Mouse (Mus musculus): Measurements from ENCODE around the gene Kantr. TPM values are rescaled to one million over a fixed set of nuclear protein-coding genes. Genes with fewer than 3 reads are reported as not detected.
"Not testable (repeated sequence)": the region's sequence is repeated elsewhere in the genome, so short reads cannot be mapped to it uniquely, and the experiment has no call there.

The Kantr gene
- polyA plus RNA-seq, 1 experiment from 2014 or later, result 17.8 TPM

GRCm38 (mm10) chrX:152342358-152342901 lies 15.1 kb upstream of the Kantr start, which contains the start of gene Tspyl2:
TSS of gene Tspyl2 (minus strand) at chrX:152342425.
- WGBS, result 7% methylated on average over 24 of the region's 27 CpGs
- H3K4me3 ChIP-seq (ENCODE audit: low read depth, low read length), result peak within 1 kb of the TSS; percentile 59

GRCm38 (mm10) chrX:152341496-152341895 lies 14.2 kb upstream of the Kantr start:
- peak overlapping the region; percentile 59 for H3K4me3 ChIP-seq (ENCODE audit: low read depth, low read length)
- H3K27ac ChIP-seq (ENCODE audit: low read depth, low read length), result 0 out of 2 replicates have a peak overlapping the region, but pooled peaks have one; percentile 20
- H3K4me2 ChIP-seq (ENCODE audit: low read depth), result peak overlapping the region; percentile 51
- 30% methylated on average over 11 of the region's 11 CpGs for WGBS
- ATAC-seq (ENCODE audit: insufficient read depth, low FRiP score, low TSS enrichment) (no peak), DNase-seq (ENCODE audit: low spot score) (peak; percentile 31)
- H3K4me1 ChIP-seq (ENCODE audit: control insufficient read depth, insufficient read depth, low read length), result no peaks in the 10 kb centered on the region; the same call in 1 of the 2 replicates
- H3K36me3 ChIP-seq (ENCODE audit: control insufficient read depth, insufficient read depth, low read length), result no peaks in the 10 kb centered on the region
- peaks cover 40% of the 10 kb centered on the region for H3K27me3 ChIP-seq (ENCODE audit: control insufficient read depth, insufficient read depth, low read length)
- peak overlapping the region; percentile 71 for H3K9ac ChIP-seq (ENCODE audit: low read length)
- no peaks in the 10 kb centered on the region for H3K9me3 ChIP-seq (ENCODE audit: control insufficient read depth, low read length)

More at GRCm38 (mm10) chrX:152342358-152342901, 15.1 kb upstream of the Kantr start, which contains the start of gene Tspyl2:
- peak within 1 kb of the TSS; percentile 51 for H3K4me2 ChIP-seq (ENCODE audit: low read depth)
- peaks cover 47% of the 10 kb centered on the region for H3K27me3 ChIP-seq (ENCODE audit: control insufficient read depth, insufficient read depth, low read length)
- H3K27ac ChIP-seq (ENCODE audit: low read depth, low read length), result peak within 1 kb of the TSS; percentile 70
- H3K4me1 ChIP-seq (ENCODE audit: control insufficient read depth, insufficient read depth, low read length), result no peaks in the 10 kb centered on the region; the same call in 1 of the 2 replicates
- H3K9ac ChIP-seq (ENCODE audit: low read length), result peak within 1 kb of the TSS; percentile 71
- DNase-seq (ENCODE audit: low spot score) (peak; percentile 92), ATAC-seq (ENCODE audit: insufficient read depth, low FRiP score, low TSS enrichment) (peak; percentile 98)
- H3K36me3 ChIP-seq (ENCODE audit: control insufficient read depth, insufficient read depth, low read length), result no peaks in the 10 kb centered on the region
- H3K9me3 ChIP-seq (ENCODE audit: control insufficient read depth, low read length), result no peaks in the 10 kb centered on the region

DNA sequence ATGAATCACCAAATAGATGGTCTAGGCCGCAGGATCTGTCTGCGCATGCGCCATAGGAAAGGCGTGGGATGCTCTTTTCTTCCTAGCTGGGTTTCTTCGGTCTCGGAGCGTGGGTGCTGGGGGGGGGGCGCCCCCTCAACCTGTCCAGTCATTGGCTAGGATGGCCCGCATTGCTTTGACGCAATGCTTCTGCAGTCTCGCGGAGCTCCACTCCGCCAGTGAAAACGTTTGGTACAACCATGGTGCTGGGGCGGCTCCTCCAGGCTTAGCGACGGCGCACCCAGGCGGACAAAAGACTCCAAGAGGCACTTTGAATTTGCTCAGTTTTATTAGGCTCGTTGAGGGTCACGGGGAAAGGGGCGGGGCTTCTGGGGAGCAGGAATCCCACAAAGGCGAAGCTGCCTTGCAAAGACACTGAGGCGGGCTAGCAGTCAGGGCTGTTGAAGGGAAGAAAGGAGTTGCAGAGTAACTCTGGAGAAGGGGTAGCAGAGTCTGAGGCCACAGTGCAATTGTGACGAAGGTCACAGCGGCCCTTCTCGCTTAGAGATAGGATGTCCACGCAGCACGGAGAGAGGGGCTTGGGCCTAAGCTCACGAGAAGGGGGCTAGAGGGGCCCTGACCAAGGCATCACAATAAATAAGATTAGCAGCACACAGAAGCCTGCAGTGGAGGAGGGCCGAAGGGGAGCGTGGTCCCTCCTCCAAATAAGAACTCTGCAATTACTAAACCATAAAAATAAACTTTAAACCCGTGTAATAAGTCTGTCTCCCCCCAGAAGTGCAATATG lies 9.4 kb upstream of the Kantr start:
- H3K27me3 ChIP-seq (ENCODE audit: control insufficient read depth, insufficient read depth, low read length), result peaks cover 13% of the 10 kb centered on the region
- WGBS, result 11% methylated on average over 33 of the region's 33 CpGs

DNA sequence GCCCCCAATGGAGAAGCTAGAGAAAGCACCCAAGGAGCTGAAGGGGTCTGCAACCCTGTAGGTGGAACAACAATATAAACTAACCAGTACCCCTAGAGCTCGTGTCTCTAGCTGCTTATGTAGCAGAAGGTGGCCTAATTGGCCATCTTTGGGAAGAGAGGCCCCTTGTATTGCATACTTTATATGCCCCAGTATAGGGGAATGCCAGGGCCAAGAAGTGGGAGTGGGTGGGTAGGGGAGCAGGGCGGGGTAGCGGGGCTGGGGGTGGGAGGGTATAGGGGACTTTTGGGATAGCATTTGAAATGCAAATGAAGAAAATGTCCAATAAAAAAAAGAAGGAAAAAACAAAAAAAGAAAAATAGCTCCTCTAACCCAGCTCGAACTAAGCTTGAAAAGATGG lies 8.8 kb upstream of the Kantr start:
- not testable (repeated sequence) for H3K36me3 ChIP-seq (ENCODE audit: control insufficient read depth, insufficient read depth, low read length); H3K9ac ChIP-seq (ENCODE audit: low read length); DNase-seq (ENCODE audit: low spot score); H3K9me3 ChIP-seq (ENCODE audit: control insufficient read depth, low read length); H3K4me1 ChIP-seq (ENCODE audit: control insufficient read depth, insufficient read depth, low read length); H3K4me2 ChIP-seq (ENCODE audit: low read depth); H3K4me3 ChIP-seq (ENCODE audit: low read depth, low read length); H3K27ac ChIP-seq (ENCODE audit: low read depth, low read length); H3K27me3 ChIP-seq (ENCODE audit: control insufficient read depth, insufficient read depth, low read length)
- WGBS, result 53% methylated on average over 4 of the region's 4 CpGs
- peak; percentile 51; the same call in 1 of the 2 replicates for ATAC-seq (ENCODE audit: insufficient read depth, low FRiP score, low TSS enrichment)

More for the DNA sequence above, 9.4 kb upstream of the Kantr start:
- H3K27ac ChIP-seq (ENCODE audit: low read depth, low read length), result peak overlapping the region; percentile 94
- H3K4me2 ChIP-seq (ENCODE audit: low read depth), result peak overlapping the region; percentile 40
- peak overlapping the region; percentile 4; the same call in 1 of the 2 replicates for H3K4me3 ChIP-seq (ENCODE audit: low read depth, low read length)
- no peaks in the 10 kb centered on the region for H3K36me3 ChIP-seq (ENCODE audit: control insufficient read depth, insufficient read depth, low read length)
- DNase-seq (ENCODE audit: low spot score) (peak; percentile 88), ATAC-seq (ENCODE audit: insufficient read depth, low FRiP score, low TSS enrichment) (peak; percentile 99)
- no peaks in the 10 kb centered on the region for H3K9me3 ChIP-seq (ENCODE audit: control insufficient read depth, low read length)
- no peaks in the 10 kb centered on the region; the same call in 1 of the 2 replicates for H3K4me1 ChIP-seq (ENCODE audit: control insufficient read depth, insufficient read depth, low read length)
- H3K9ac ChIP-seq (ENCODE audit: low read length), result peak overlapping the region; percentile 49

DNA sequence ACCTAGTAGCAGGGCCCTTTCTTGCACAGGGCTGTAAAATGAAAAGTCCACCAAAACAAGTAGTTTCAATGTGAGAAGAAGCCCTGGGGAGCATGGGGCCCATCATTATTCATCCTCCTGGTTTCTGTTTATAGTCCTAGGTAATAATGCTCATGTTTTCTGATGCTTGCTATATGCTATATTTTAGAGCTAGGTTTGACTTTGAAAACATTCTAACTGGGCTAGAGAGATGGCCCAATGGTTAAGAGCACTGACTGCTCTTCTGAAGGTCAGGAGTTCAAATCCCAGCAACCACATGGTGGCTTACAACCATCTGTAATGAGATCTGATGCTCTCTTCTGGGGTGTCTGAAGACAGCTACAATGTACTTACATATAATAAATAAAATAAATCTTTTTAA lies 2.1 kb upstream of the Kantr start:
- H3K4me3 ChIP-seq (ENCODE audit: low read depth, low read length); H3K9ac ChIP-seq (ENCODE audit: low read length); H3K4me2 ChIP-seq (ENCODE audit: low read depth); ATAC-seq (ENCODE audit: insufficient read depth, low FRiP score, low TSS enrichment); DNase-seq (ENCODE audit: low spot score); H3K9me3 ChIP-seq (ENCODE audit: control insufficient read depth, low read length); H3K36me3 ChIP-seq (ENCODE audit: control insufficient read depth, insufficient read depth, low read length); H3K27ac ChIP-seq (ENCODE audit: low read depth, low read length); H3K4me1 ChIP-seq (ENCODE audit: control insufficient read depth, insufficient read depth, low read length): not testable (repeated sequence)
- H3K27me3 ChIP-seq (ENCODE audit: control insufficient read depth, insufficient read depth, low read length), result peaks cover 15% of the 10 kb centered on the region

GRCm38 (mm10) chrX:152327689-152328052 lies 376 bp upstream of the Kantr start:
- Histone ChIP-seq H3K27ac (ENCODE audit: low read depth, low read length) (no peak overlapping the region), H3K9me3 (ENCODE audit: control insufficient read depth, low read length) (no peaks in the 10 kb centered on the region), H3K9ac (ENCODE audit: low read length) (peak overlapping the region; percentile 26; the same call in 1 of the 2 replicates), H3K4me3 (ENCODE audit: low read depth, low read length) (peak overlapping the region; percentile 46), H3K4me2 (ENCODE audit: low read depth) (peak overlapping the region; percentile 38), H3K36me3 (ENCODE audit: control insufficient read depth, insufficient read depth, low read length) (no peaks in the 10 kb centered on the region), H3K4me1 (ENCODE audit: control insufficient read depth, insufficient read depth, low read length) (no peaks in the 10 kb centered on the region), H3K27me3 (ENCODE audit: control insufficient read depth, insufficient read depth, low read length) (peaks cover 15% of the 10 kb centered on the region)
- DNase-seq (ENCODE audit: low spot score), result no peak
- ATAC-seq (ENCODE audit: insufficient read depth, low FRiP score, low TSS enrichment), result no peak
- 26% methylated on average over 8 of the region's 8 CpGs for WGBS

DNA sequence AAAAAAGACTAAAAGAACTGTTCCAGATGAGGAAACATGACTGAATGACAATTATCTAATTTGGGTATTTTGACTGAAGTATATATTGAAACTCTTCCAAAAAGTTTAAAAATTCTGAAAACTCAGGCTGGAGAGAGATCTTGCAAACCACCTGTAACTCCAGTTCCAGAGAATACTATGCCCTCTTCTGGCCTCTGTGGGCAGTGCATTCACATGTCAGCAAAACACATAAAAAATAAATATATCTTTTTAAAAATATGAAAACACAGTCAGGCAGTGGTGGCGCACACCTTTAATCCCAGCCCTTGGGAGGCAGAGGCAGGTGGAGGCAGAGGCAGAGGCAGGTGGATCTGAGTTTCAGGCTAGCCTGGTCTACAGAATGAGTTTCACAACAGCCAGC lies 3.7 kb downstream of the Kantr start:
- H3K36me3 ChIP-seq (ENCODE audit: control insufficient read depth, insufficient read depth, low read length), result no peaks in the 10 kb centered on the region
- H3K27ac ChIP-seq (ENCODE audit: low read depth, low read length), result no peak overlapping the region
- WGBS, result 100% methylated on average over 1 of the region's 1 CpGs
- no peak overlapping the region for H3K4me3 ChIP-seq (ENCODE audit: low read depth, low read length)
- ATAC-seq (ENCODE audit: insufficient read depth, low FRiP score, low TSS enrichment) (no peak), DNase-seq (ENCODE audit: low spot score) (no peak)
- H3K4me1 ChIP-seq (ENCODE audit: control insufficient read depth, insufficient read depth, low read length), result no peaks in the 10 kb centered on the region
- no peak overlapping the region for H3K9ac ChIP-seq (ENCODE audit: low read length)
- peaks cover 18% of the 10 kb centered on the region for H3K27me3 ChIP-seq (ENCODE audit: control insufficient read depth, insufficient read depth, low read length)
- no peaks in the 10 kb centered on the region for H3K9me3 ChIP-seq (ENCODE audit: control insufficient read depth, low read length)
- H3K4me2 ChIP-seq (ENCODE audit: low read depth), result no peak overlapping the region

DNA sequence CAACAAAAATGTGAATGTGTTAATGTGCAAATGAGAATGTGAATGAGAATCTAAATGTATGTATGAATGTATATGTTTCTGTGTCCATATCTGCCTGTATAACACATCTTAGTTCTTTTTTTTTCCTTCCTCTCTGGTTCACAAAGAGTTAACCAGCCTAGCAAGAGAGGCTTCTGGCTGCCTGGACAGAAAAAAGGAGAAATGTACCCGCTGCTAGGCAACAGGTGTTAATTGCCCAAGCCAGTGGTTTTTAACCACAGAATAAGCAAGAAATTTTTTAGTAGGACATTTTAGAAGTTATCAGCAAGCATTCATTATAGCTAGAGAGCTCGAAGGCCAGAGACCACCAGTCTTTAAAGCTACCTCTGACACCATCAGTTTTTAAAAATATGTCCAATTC lies 4.5 kb downstream of the Kantr start:
- Histone ChIP-seq H3K9ac (ENCODE audit: low read length) (no peak overlapping the region), H3K4me3 (ENCODE audit: low read depth, low read length) (no peak overlapping the region), H3K27me3 (ENCODE audit: control insufficient read depth, insufficient read depth, low read length) (peaks cover 11% of the 10 kb centered on the region), H3K36me3 (ENCODE audit: control insufficient read depth, insufficient read depth, low read length) (no peaks in the 10 kb centered on the region), H3K27ac (ENCODE audit: low read depth, low read length) (no peak overlapping the region), H3K4me1 (ENCODE audit: control insufficient read depth, insufficient read depth, low read length) (no peaks in the 10 kb centered on the region), H3K9me3 (ENCODE audit: control insufficient read depth, low read length) (no peaks in the 10 kb centered on the region), H3K4me2 (ENCODE audit: low read depth) (no peak overlapping the region)
- WGBS, result 50% methylated on average over 2 of the region's 2 CpGs
- no peak for ATAC-seq (ENCODE audit: insufficient read depth, low FRiP score, low TSS enrichment)
- no peak for DNase-seq (ENCODE audit: low spot score)
